Mouse (Mus musculus) CH12.LX (cell line): ENCODE results near the gene Tspan3. TPM values are rescaled to one million over a fixed set of nuclear protein-coding genes. Genes with fewer than 3 reads are reported as not detected.

ENCODE experiments used
- DNase-seq: peaks from one replicate; pipeline ENCODE4 v3.0.0-alpha.2; 2013; ENCODE audit errors: extremely low read depth
- H3K27ac ChIP-seq: 2 replicates; pipeline ENCODE4 v1.5.1; 2012; ENCODE audit warnings: low read depth, mild to moderate bottlenecking, control low read depth, moderate library complexity; ENCODE audit not compliant: insufficient read depth
- H3K27me3 ChIP-seq: replicated peaks from 2 replicates; pipeline ENCODE3; 2012; ENCODE audit warnings: inconsistent platforms
- H3K36me3 ChIP-seq, 2 experiments: replicated peaks in 1 of 2; 2 replicates each; pipeline versions ENCODE3 to v1.6.1; 2012; ENCODE audit warnings: inconsistent platforms in 1 of 2, low read length in 1 of 2, mild to moderate bottlenecking in 1 of 2, mixed read lengths in 1 of 2, moderate library complexity in 1 of 2; ENCODE audit not compliant: control insufficient read depth in 1 of 2, insufficient read depth in 1 of 2
- H3K4me1 ChIP-seq, 2 experiments: 2 replicates each; pipeline ENCODE4 v1.6.1; 2012; ENCODE audit warnings: inconsistent platforms in 1 of 2, moderate library complexity in 1 of 2; ENCODE audit not compliant: insufficient read depth in 2 of 2, control insufficient read depth in 1 of 2
- H3K4me2 ChIP-seq: 2 replicates; pipeline ENCODE4 v1.6.1; 2012; ENCODE audit warnings: low read depth, mild to moderate bottlenecking, control low read depth; ENCODE audit not compliant: poor library complexity, insufficient read depth, severe bottlenecking
- H3K4me3 ChIP-seq, 3 experiments: fragments of 150-350 bp in 1 of 3; sonication (generic) in 1 of 3; replicated peaks in 1 of 3; 2 replicates each; pipeline versions ENCODE3 to v1.5.1; 2011 to 2012; ENCODE audit warnings: low read depth in 2 of 3, low read length in 2 of 3, mild to moderate bottlenecking in 2 of 3, moderate library complexity in 2 of 3, control low read depth in 1 of 3, improper control_type of control experiment in 1 of 3, inconsistent platforms in 1 of 3, mixed read lengths in 1 of 3; ENCODE audit not compliant: poor library complexity in 1 of 3
- H3K79me2 ChIP-seq: replicated peaks from 2 replicates; pipeline ENCODE4 v1.6.1; 2012; ENCODE audit warnings: mild to moderate bottlenecking, moderate library complexity; ENCODE audit not compliant: control insufficient read depth, poor library complexity, insufficient read depth, severe bottlenecking; ENCODE audit errors: extremely low read depth
- H3K9ac ChIP-seq: 2 replicates; pipeline ENCODE4 v1.6.1; 2012; ENCODE audit warnings: low read depth, mild to moderate bottlenecking, control low read depth, moderate library complexity; ENCODE audit not compliant: insufficient read depth
- H3K9me3 ChIP-seq: replicated peaks from 2 replicates; pipeline ENCODE3; 2012; ENCODE audit warnings: low read length, inconsistent platforms, mixed read lengths
- BHLHE40 ChIP-seq: IDR thresholded peaks from 2 replicates; pipeline ENCODE4 v1.6.1; 2011; ENCODE audit warnings: mild to moderate bottlenecking, low read depth, low read length, improper control_type of control experiment
- CHD1 ChIP-seq: IDR thresholded peaks from 2 replicates; pipeline ENCODE4 v1.6.1; 2012; ENCODE audit warnings: low read depth, low read length, improper control_type of control experiment, inconsistent platforms
- CTCF ChIP-seq, 2 experiments: IDR thresholded peaks in 1 of 2; conservative IDR thresholded peaks in 1 of 2; 2 replicates each; pipeline ENCODE4 v1.5.1; 2011 to 2012; ENCODE audit warnings: low read depth in 2 of 2, low read length in 2 of 2, improper control_type of control experiment in 1 of 2, inconsistent platforms in 1 of 2, mild to moderate bottlenecking in 1 of 2, moderate library complexity in 1 of 2
- E2F4 ChIP-seq: IDR thresholded peaks from 2 replicates; pipeline ENCODE4 v1.6.1; 2011; ENCODE audit warnings: low read depth, low read length, improper control_type of control experiment; ENCODE audit not compliant: insufficient replicate concordance
- ELF1 ChIP-seq: IDR thresholded peaks from 2 replicates; pipeline ENCODE4 v1.6.1; 2014; ENCODE audit warnings: low read depth, mild to moderate bottlenecking, inconsistent platforms, low read length, improper control_type of control experiment
- EP300 ChIP-seq: IDR thresholded peaks from 2 replicates; pipeline ENCODE4 v1.6.1; 2011; ENCODE audit warnings: low read length, improper control_type of control experiment
- ETS1 ChIP-seq: conservative IDR thresholded peaks from 2 replicates; pipeline ENCODE4 v1.6.1; 2012; ENCODE audit warnings: low read depth, mild to moderate bottlenecking, inconsistent platforms, low read length, improper control_type of control experiment, moderate library complexity
- GABPA ChIP-seq: IDR thresholded peaks from 2 replicates; pipeline ENCODE4 v1.6.1; 2012; ENCODE audit warnings: low read depth, low read length, improper control_type of control experiment, inconsistent platforms; ENCODE audit not compliant: insufficient replicate concordance
- HCFC1 ChIP-seq: IDR thresholded peaks from 2 replicates; pipeline ENCODE4 v1.6.1; 2012; ENCODE audit warnings: low read depth, mild to moderate bottlenecking, inconsistent platforms, low read length, improper control_type of control experiment
- IRF4 ChIP-seq: IDR thresholded peaks from 2 replicates; pipeline ENCODE4 v1.6.1; 2014; ENCODE audit warnings: low read depth, mild to moderate bottlenecking, inconsistent platforms, low read length, improper control_type of control experiment
- JUN ChIP-seq: IDR thresholded peaks from 2 replicates; pipeline ENCODE4 v1.6.1; 2011; ENCODE audit warnings: low read depth, mild to moderate bottlenecking, low read length, improper control_type of control experiment, moderate library complexity; ENCODE audit not compliant: insufficient read depth
- JUND ChIP-seq: conservative IDR thresholded peaks from 2 replicates; pipeline ENCODE4 v1.6.1; 2011; ENCODE audit warnings: low read depth, low read length, improper control_type of control experiment
- KAT2A ChIP-seq: IDR thresholded peaks from 2 replicates; pipeline ENCODE4 v1.6.1; 2012; ENCODE audit warnings: low read length, improper control_type of control experiment, inconsistent platforms; ENCODE audit not compliant: insufficient replicate concordance
- MAFK ChIP-seq: IDR thresholded peaks from 2 replicates; pipeline ENCODE4 v1.6.1; 2011; ENCODE audit warnings: low read length, improper control_type of control experiment; ENCODE audit not compliant: insufficient replicate concordance
- MAX ChIP-seq: IDR thresholded peaks from 2 replicates; pipeline ENCODE4 v1.6.1; 2011; ENCODE audit warnings: low read length, improper control_type of control experiment
- MAZ ChIP-seq: IDR thresholded peaks from 2 replicates; pipeline ENCODE4 v1.6.1; 2012; ENCODE audit warnings: low read depth, mild to moderate bottlenecking, inconsistent platforms, low read length, improper control_type of control experiment, moderate library complexity
- MEF2A ChIP-seq: IDR thresholded peaks from 2 replicates; pipeline ENCODE4 v1.6.1; 2014; ENCODE audit warnings: low read depth, mild to moderate bottlenecking, inconsistent platforms, low read length, improper control_type of control experiment, borderline replicate concordance
- MXI1 ChIP-seq: IDR thresholded peaks from 2 replicates; pipeline ENCODE4 v1.6.1; 2011; ENCODE audit warnings: mild to moderate bottlenecking, low read depth, low read length, improper control_type of control experiment
- MYC ChIP-seq: IDR thresholded peaks from 2 replicates; pipeline ENCODE4 v1.6.1; 2011; ENCODE audit warnings: low read depth, mild to moderate bottlenecking, improper control_type of control experiment, low read length
- NELFE ChIP-seq: IDR thresholded peaks from 2 replicates; pipeline ENCODE4 v1.6.1; 2011; ENCODE audit warnings: low read depth, low read length, improper control_type of control experiment
- NRF1 ChIP-seq: IDR thresholded peaks from 2 replicates; pipeline ENCODE4 v1.6.1; 2014; ENCODE audit warnings: low read depth, mild to moderate bottlenecking, inconsistent platforms, low read length, improper control_type of control experiment, moderate library complexity
- PAX5 ChIP-seq: IDR thresholded peaks from 2 replicates; pipeline ENCODE4 v1.6.1; 2012; ENCODE audit warnings: low read length, inconsistent platforms, mixed read lengths
- POLR2AphosphoS2 ChIP-seq: IDR thresholded peaks from 2 replicates; pipeline ENCODE4 v1.6.1; 2011; ENCODE audit warnings: low read depth, low read length, improper control_type of control experiment
- RAD21 ChIP-seq: IDR thresholded peaks from 2 replicates; pipeline ENCODE4 v1.6.1; 2011; ENCODE audit warnings: low read depth, mild to moderate bottlenecking, low read length, improper control_type of control experiment, moderate library complexity
- SIN3A ChIP-seq: IDR thresholded peaks from 2 replicates; pipeline ENCODE4 v1.6.1; 2012; ENCODE audit warnings: low read length, improper control_type of control experiment, inconsistent platforms
- SMC3 ChIP-seq: IDR thresholded peaks from 2 replicates; pipeline ENCODE4 v1.6.1; 2011; ENCODE audit warnings: low read depth, low read length, improper control_type of control experiment
- TBP ChIP-seq: conservative IDR thresholded peaks from 2 replicates; pipeline ENCODE4 v1.6.1; 2011; ENCODE audit warnings: low read depth, low read length, improper control_type of control experiment
- TCF12 ChIP-seq: IDR thresholded peaks from 2 replicates; pipeline ENCODE4 v1.6.1; 2014; ENCODE audit warnings: low read depth, mild to moderate bottlenecking, inconsistent platforms, low read length, improper control_type of control experiment
- UBTF ChIP-seq: IDR thresholded peaks from 2 replicates; pipeline ENCODE4 v1.6.1; 2012; ENCODE audit warnings: low read depth, mild to moderate bottlenecking, inconsistent platforms, low read length, improper control_type of control experiment, moderate library complexity
- USF2 ChIP-seq: conservative IDR thresholded peaks from 2 replicates; pipeline ENCODE4 v1.6.1; 2011; ENCODE audit warnings: low read depth, low read length, improper control_type of control experiment
- ZC3H11A ChIP-seq: IDR thresholded peaks from 2 replicates; pipeline ENCODE4 v1.6.1; 2012; ENCODE audit warnings: low read depth, mild to moderate bottlenecking, inconsistent platforms, low read length, improper control_type of control experiment
- ZKSCAN1 ChIP-seq: IDR thresholded peaks from 2 replicates; pipeline ENCODE4 v1.6.1; 2012; ENCODE audit warnings: low read depth, inconsistent platforms, low read length, improper control_type of control experiment, borderline replicate concordance
- ZMIZ1 ChIP-seq: IDR thresholded peaks from 2 replicates; pipeline ENCODE4 v1.6.1; 2012; ENCODE audit warnings: low read depth, mild to moderate bottlenecking, inconsistent platforms, low read length, improper control_type of control experiment
- ZNF384 ChIP-seq: IDR thresholded peaks from 2 replicates; pipeline ENCODE4 v1.6.1; 2012; ENCODE audit warnings: low read depth, low read length, improper control_type of control experiment, inconsistent platforms
- dilution Hi-C: fragments of 300-500 bp; cut with MboI; formaldehyde crosslinking; loops from 2 replicates; pipeline ENCODE4 v1.14.3; 2020; ENCODE audit warnings: low sequenced_read_pairs; ENCODE audit not compliant: extremely low pct_unique_long_range_greater_than_20kb, extremely low pct_ligation_motif_present
- in situ Hi-C: fragments of 300-500 bp; cut with MboI; formaldehyde crosslinking; loops from 3 replicates; pipeline ENCODE4 v1.14.3; 2019; ENCODE audit warnings: low sequenced_read_pairs, low pct_ligation_motif_present, low pct_unique_long_range_greater_than_20kb, mixed read lengths
- polyA plus RNA-seq: library from polyadenylated mRNA; unstranded; fragments of >175 nt; gene quantifications from 2 replicates; pipeline ENCODE4 v1.2.1, GENCODE M21; 2012; ENCODE audit warnings: low read depth; ENCODE audit not compliant: insufficient read length
- total RNA-seq, 2 experiments: library from RNA; depleted of rRNA; stranded (reverse); fragments of 300-350 nt in 1 of 2; fragments of >200 nt in 1 of 2; gene quantifications; 2 replicates each; pipeline ENCODE4 v1.2.3; 2012 to 2014

Gene Tspan3
- total and polyA plus RNA-seq, 3 experiments: 34.5 to 85.9 (median 60.4) TPM

- in situ Hi-C loops: no loop called here
- Histone ChIP-seq H3K27me3 (no peaks in the 10 kb centered on the region), H3K9me3 (no peaks in the 10 kb centered on the region), H3K27ac (peak overlapping the region; percentile 39), H3K9ac (0 out of 2 replicates have a peak overlapping the region, but pooled peaks have one; percentile 4), H3K4me2 (peak overlapping the region; percentile 24; the same call in 1 of the 2 replicates), H3K4me1 (peaks cover 35 to 73% of the 10 kb centered on the region in 2 experiments), H3K79me2 (no peaks in the 10 kb centered on the region), H3K4me3 (peak overlapping the region in 1 of 3 experiments; percentile 15), H3K36me3 (peaks cover 0 to 91% of the 10 kb centered on the region in 2 experiments)
- dilution Hi-C loops: no loop called here
- peak; percentile 96 for DNase-seq
- TF ChIP-seq POLR2AphosphoS2 (no peak), HCFC1 (no peak), CTCF (conservative IDR thresholded peaks at IDR 0.05 in 1 of 2, IDR thresholded peaks at IDR 0.05 in 1 of 2; ENCODE audit: low read depth in 2 of 2, low read length in 2 of 2) (no peak), UBTF (no peak), RAD21 (no peak; the same call in none of the 2 replicates), NRF1 (0 out of 2 replicates have a peak, but pooled peaks have one; percentile 15), SMC3 (no peak), NELFE (no peak; the same call in 1 of the 2 replicates), JUN (0 out of 2 replicates have a peak, but pooled peaks have one; percentile 20), TBP (no peak), MXI1 (peak; percentile 90), CHD1 (no peak), ETS1 (peak; percentile 70), ZKSCAN1 (no peak), E2F4 (no peak), ELF1 (no peak), SIN3A (peak; percentile 75), JUND (no peak), MAZ (0 out of 2 replicates have a peak, but pooled peaks have one; percentile 18), IRF4 (peak; percentile 46; the same call in 1 of the 2 replicates), MYC (peak; percentile 51; the same call in 1 of the 2 replicates), KAT2A (no peak), MAFK (peak; percentile 96), PAX5 (no peak), USF2 (no peak), MEF2A (no peak), EP300 (peak; percentile 48; the same call in 1 of the 2 replicates), TCF12 (peak; percentile 62), ZC3H11A (no peak), GABPA (peak; percentile 37; the same call in 1 of the 2 replicates), BHLHE40 (no peak), ZNF384 (no peak), ZMIZ1 (no peak), MAX (no peak)
Measured at GRCm38 (mm10) chr9:56128331-56128730, 36.9 kb downstream of the Tspan3 start.
